ENCODE assay signal across 7 mouse cellular contexts in the genomic region with DNA sequence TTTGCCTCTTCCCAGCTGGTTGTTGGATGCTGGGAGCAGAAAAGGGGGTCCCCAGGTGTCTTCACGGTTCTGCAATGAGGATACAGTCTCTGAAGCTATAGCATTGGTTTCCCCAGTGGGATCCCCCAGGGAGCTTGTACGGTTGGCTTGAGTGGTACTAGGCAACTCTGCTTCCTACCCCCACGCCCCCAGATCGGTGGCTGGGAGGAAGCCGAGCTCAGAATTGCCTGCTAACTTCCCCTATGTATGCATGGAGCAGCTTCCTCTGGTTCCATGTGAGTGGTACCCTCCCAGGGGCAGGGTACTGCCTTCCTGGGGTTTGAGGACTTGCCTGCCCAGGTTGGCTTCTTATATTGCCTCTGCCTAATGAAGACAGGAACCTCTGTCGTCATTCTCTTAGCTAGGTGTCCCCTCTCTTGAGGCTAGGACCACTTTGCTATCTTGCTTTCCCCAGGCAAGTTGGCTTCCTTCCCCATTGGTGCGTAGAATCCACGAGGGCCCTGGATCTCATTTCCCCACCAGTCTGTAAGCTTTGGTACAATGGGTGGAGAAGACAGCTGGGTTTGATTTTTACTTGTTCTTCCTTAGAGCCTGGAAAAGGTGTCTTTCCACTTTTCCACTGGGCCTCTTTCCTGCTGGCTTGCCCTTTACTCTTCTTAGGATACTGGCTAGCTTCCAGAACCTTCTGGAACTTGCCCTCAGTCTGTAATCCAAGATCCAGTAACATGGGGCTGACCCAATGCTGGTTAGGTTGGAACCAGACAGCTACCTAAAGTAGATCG. TPM values are rescaled to one million over a fixed set of nuclear protein-coding genes. Genes with fewer than 3 reads are reported as not detected.
DNase-seq lines count a peak whose midpoint lies in the region; ATAC-seq and TF ChIP-seq lines count a peak whose summit lies in the region.

No protein-coding gene starts in this region.

- H3K36me3 ChIP-seq in hindbrain, embryonic 15.5 days = peaks cover 10% of the 10 kb centered on the region
- H3K36me3 ChIP-seq in hindbrain, postnatal 0 days (ENCODE audit: insufficient read depth, low read length) = peaks cover 15% of the 10 kb centered on the region; the same call in 1 of the 2 replicates

- 68% methylated on average over 9 of the region's 9 CpGs for WGBS in hindbrain, embryonic 15.5 days
- 61% methylated on average over 9 of the region's 9 CpGs for WGBS in hindbrain, postnatal 0 days

- H3K9ac ChIP-seq in hindbrain, embryonic 15.5 days = no peak overlapping the region
- no peak overlapping the region for H3K9ac ChIP-seq in hindbrain, postnatal 0 days (replicated peaks; ENCODE audit: low read length)

- H3K4me1 ChIP-seq in hindbrain, embryonic 15.5 days (replicated peaks) = peaks cover 36% of the 10 kb centered on the region
- H3K4me1 ChIP-seq in hindbrain, postnatal 0 days (ENCODE audit: insufficient read depth, low read length) = peaks cover 16% of the 10 kb centered on the region

- no peak overlapping the region for H3K4me2 ChIP-seq in hindbrain, embryonic 15.5 days
- no peak overlapping the region for H3K4me2 ChIP-seq in hindbrain, postnatal 0 days (ENCODE audit: low read depth, low read length)

- no peaks in the 10 kb centered on the region for H3K27me3 ChIP-seq in hindbrain, embryonic 15.5 days
- no peaks in the 10 kb centered on the region for H3K27me3 ChIP-seq in hindbrain, postnatal 0 days (ENCODE audit: insufficient read depth, low read length)

- H3K4me3 ChIP-seq in hindbrain, embryonic 15.5 days = no peak overlapping the region
- H3K4me3 ChIP-seq in hindbrain, postnatal 0 days (ENCODE audit: low read length) = no peak overlapping the region

- no peak for DNase-seq in hindbrain, postnatal 0 days (ENCODE audit: low spot score)
- DNase-seq in 416B (ENCODE audit: low read depth) = peak; percentile 39
- DNase-seq in B cell, adult 2 months = peak; percentile 79 to 81
- DNase-seq in kidney, postnatal 10 days = peak; percentile 29
- DNase-seq in urinary bladder, adult 2 months (ENCODE audit: low spot score) = no peak

- H3K27ac ChIP-seq in hindbrain, embryonic 15.5 days (replicated peaks) = 0 out of 2 replicates have a peak overlapping the region, but pooled peaks have one; percentile 2
- no peak overlapping the region for H3K27ac ChIP-seq in hindbrain, postnatal 0 days

- no peak for TF ChIP-seq CTCF in hindbrain, postnatal 0 days (IDR thresholded peaks at IDR 0.05; ENCODE audit: low read depth)

- ATAC-seq in hindbrain, embryonic 15.5 days (ENCODE audit: low FRiP score, low read depth) = no peak
- ATAC-seq in hindbrain, postnatal 0 days = no peak
- ATAC-seq in CD4-positive, CD25-positive, alpha-beta regulatory T cell, adult 4 months = no peak

- H3K9me3 ChIP-seq in hindbrain, embryonic 15.5 days = no peaks in the 10 kb centered on the region
- H3K9me3 ChIP-seq in hindbrain, postnatal 0 days (ENCODE audit: low read length) = no peaks in the 10 kb centered on the region

RNA-seq across cellular contexts. Expression of a gene that starts 29.5 kb away (rescaled TPM):
- polyA plus RNA-seq in hindbrain, embryonic 15.5 days (2015; fragmentation: Nextera tagmentation; extraction: Ambion mirVana) = 10.7 and 11.9 TPM in 2 replicates
- total RNA-seq in hindbrain, postnatal 0 days (2014; rRNA removed) = 32.7 and 44.5 TPM in 2 replicates
- 7.8 and 8.4 TPM in 2 replicates for polyA plus RNA-seq in hindbrain, postnatal 0 days (2015; fragmentation: Nextera tagmentation; extraction: Ambion mirVana)
- polyA plus RNA-seq in CD4-positive, CD25-positive, alpha-beta regulatory T cell, adult 4 months (2017; shearing (Covaris generic)) = 10 to 100 TPM; 13.3 to 17.6 TPM
- polyA plus RNA-seq in urinary bladder, adult 2 months (2012; rRNA removed) = 11.1 and 29.7 TPM in 2 replicates

RNA-seq across cellular contexts. Expression of a gene that starts 49.6 kb away (rescaled TPM):
- polyA plus RNA-seq in hindbrain, embryonic 15.5 days (2015; fragmentation: Nextera tagmentation; extraction: Ambion mirVana) = 0.09 TPM in 1 of 2 replicates, not detected in the other
- not detected in 2 replicates for total RNA-seq in hindbrain, postnatal 0 days (2014; rRNA removed)
- polyA plus RNA-seq in hindbrain, postnatal 0 days (2015; fragmentation: Nextera tagmentation; extraction: Ambion mirVana) = not detected in 2 replicates
- 100 to 1,000 TPM in 1 of 2 experiments, 10 to 100 TPM in 1; 93.9 to 121 TPM for polyA plus RNA-seq in CD4-positive, CD25-positive, alpha-beta regulatory T cell, adult 4 months (2017; shearing (Covaris generic))
- polyA plus RNA-seq in urinary bladder, adult 2 months (2012; rRNA removed) = 0.11 and 0.16 TPM in 2 replicates

RNA-seq across cellular contexts. Expression of a gene that starts 57.4 kb away (rescaled TPM):
- polyA plus RNA-seq in hindbrain, embryonic 15.5 days (2015; fragmentation: Nextera tagmentation; extraction: Ambion mirVana) = not detected in 2 replicates
- not detected in 2 replicates for total RNA-seq in hindbrain, postnatal 0 days (2014; rRNA removed)
- not detected in 2 replicates for polyA plus RNA-seq in hindbrain, postnatal 0 days (2015; fragmentation: Nextera tagmentation; extraction: Ambion mirVana)
- polyA plus RNA-seq in CD4-positive, CD25-positive, alpha-beta regulatory T cell, adult 4 months (2017; shearing (Covaris generic)) = not detected
- 788 and 1,023 TPM in 2 replicates for polyA plus RNA-seq in urinary bladder, adult 2 months (2012; rRNA removed)

Comparison
In these comparisons a context has a peak if more than half of its experiments do, and no peak if none do; other contexts are left out.
1. DNase-seq: peak in 416B (single experiment), B cell, adult 2 months (2 of 2) and kidney, postnatal 10 days (single experiment); none in hindbrain, postnatal 0 days (single experiment) and urinary bladder, adult 2 months (single experiment).
2. RNA of a gene that starts 49.6 kb away (polyA plus RNA-seq): 93.9 to 121 TPM in CD4-positive, CD25-positive, alpha-beta regulatory T cell, adult 4 months; 0.11 to 0.16 TPM in urinary bladder, adult 2 months, 0.09 TPM in hindbrain, embryonic 15.5 days and not detected in hindbrain, postnatal 0 days; every median in the first group is over 10 times any median in the second.
3. RNA of a gene that starts 57.4 kb away (polyA plus RNA-seq): 788 to 1,023 TPM in urinary bladder, adult 2 months; not detected in hindbrain, embryonic 15.5 days, not detected in hindbrain, postnatal 0 days and not detected in CD4-positive, CD25-positive, alpha-beta regulatory T cell, adult 4 months; every median in the first group is over 100 times any median in the second.